Mouse (Mus musculus) kidney, postnatal 25 days (tissue): ENCODE measurements around the gene Chd9.
A peak's percentile ranks its signal among the peaks of the same experiment; 100 is the strongest.

Experiments
- DNase-seq, 2 experiments: peaks; one replicate each; pipeline ENCODE4 v3.0.0; 2021; ENCODE audit warnings: mixed read lengths in 2 of 2

Gene Chd9

GRCm38 (mm10) chr8:90978720-90979119 is 150.6 kb downstream of the Chd9 start:
- DNase-seq, result no peak

GRCm38 (mm10) chr8:90979295-90979694 is 151.1 kb downstream of the Chd9 start:
- DNase-seq, result no peak

GRCm38 (mm10) chr8:90982087-90982486 is 153.9 kb downstream of the Chd9 start:
- DNase-seq, result no peak

- peak; percentile 55 to 61 for DNase-seq
Measured at GRCm38 (mm10) chr8:91019726-91020125, 191.6 kb downstream of the Chd9 start.

- DNase-seq, result no peak
Measured at GRCm38 (mm10) chr8:91034417-91034816, 206.3 kb downstream of the Chd9 start.

- DNase-seq, result no peak
Measured at GRCm38 (mm10) chr8:91036905-91037304, 208.8 kb downstream of the Chd9 start.

- no peak for DNase-seq
Measured at GRCm38 (mm10) chr8:91038637-91039036, 210.5 kb downstream of the Chd9 start.

- DNase-seq, result no peak
Measured at GRCm38 (mm10) chr8:91046370-91046769, 218.2 kb downstream of the Chd9 start.

- DNase-seq, result peak; percentile 80 to 84
Measured at GRCm38 (mm10) chr8:91051037-91051436, 222.9 kb downstream of the Chd9 start.

GRCm38 (mm10) chr8:91054418-91054817 is 226.3 kb downstream of the Chd9 start:
- DNase-seq, result no peak

- DNase-seq, result no peak
Measured at GRCm38 (mm10) chr8:91056848-91057247, 228.7 kb downstream of the Chd9 start.

- peak in 1 of 2 experiments; percentile 35 for DNase-seq
Measured at GRCm38 (mm10) chr8:91059086-91059578, 231.0 kb downstream of the Chd9 start.

- DNase-seq, result peak; percentile 50 to 71
Measured at GRCm38 (mm10) chr8:91059884-91060510, 231.8 kb downstream of the Chd9 start.

GRCm38 (mm10) chr8:91060555-91061471 is 232.7 kb downstream of the Chd9 start:
- DNase-seq, result peak in 1 of 2 experiments; percentile 26

- no peak for DNase-seq
Measured at GRCm38 (mm10) chr8:91065179-91065578, 237.0 kb downstream of the Chd9 start.

GRCm38 (mm10) chr8:91069407-91069806 is 241.3 kb downstream of the Chd9 start:
- peak; percentile 40 to 51 for DNase-seq

GRCm38 (mm10) chr8:91069834-91070233 is 241.7 kb downstream of the Chd9 start, which contains the start of gene Rbl2:
Gene Rbl2 (plus strand): TSS chr8:91070057.
- peak; percentile 94 to 97 for DNase-seq

- DNase-seq, result peak; percentile 89 to 95
Measured at GRCm38 (mm10) chr8:91070275-91070859, 242.2 kb downstream of the Chd9 start.

- DNase-seq, result no peak
Measured at GRCm38 (mm10) chr8:91077077-91077867, 249.1 kb downstream of the Chd9 start.

- peak in 1 of 2 experiments; percentile 33 for DNase-seq
Measured at GRCm38 (mm10) chr8:91079678-91080077, 251.5 kb downstream of the Chd9 start.

GRCm38 (mm10) chr8:91081911-91082310 is 253.8 kb downstream of the Chd9 start:
- DNase-seq, result no peak

GRCm38 (mm10) chr8:91082428-91082827 is 254.3 kb downstream of the Chd9 start:
- DNase-seq, result no peak
